Mouse (Mus musculus) gastrocnemius, postnatal 36 days (tissue): ENCODE measurements at regions not wholly inside any gene's neighbourhood (a gene's known extent, or its start where the extent isn't known, plus 50 kb on each side); places are given as distances from the start of the nearest gene placed in this dataset.

Source experiments
- DNase-seq, 2 experiments: peaks; one replicate each; pipeline ENCODE4 v3.0.0; 2022
- intact Hi-C: fragments of 180-260 bp; cut with DNase I; formaldehyde crosslinking; loops from one replicate; pipeline ENCODE4 v1.15.1; 2025

DNA sequence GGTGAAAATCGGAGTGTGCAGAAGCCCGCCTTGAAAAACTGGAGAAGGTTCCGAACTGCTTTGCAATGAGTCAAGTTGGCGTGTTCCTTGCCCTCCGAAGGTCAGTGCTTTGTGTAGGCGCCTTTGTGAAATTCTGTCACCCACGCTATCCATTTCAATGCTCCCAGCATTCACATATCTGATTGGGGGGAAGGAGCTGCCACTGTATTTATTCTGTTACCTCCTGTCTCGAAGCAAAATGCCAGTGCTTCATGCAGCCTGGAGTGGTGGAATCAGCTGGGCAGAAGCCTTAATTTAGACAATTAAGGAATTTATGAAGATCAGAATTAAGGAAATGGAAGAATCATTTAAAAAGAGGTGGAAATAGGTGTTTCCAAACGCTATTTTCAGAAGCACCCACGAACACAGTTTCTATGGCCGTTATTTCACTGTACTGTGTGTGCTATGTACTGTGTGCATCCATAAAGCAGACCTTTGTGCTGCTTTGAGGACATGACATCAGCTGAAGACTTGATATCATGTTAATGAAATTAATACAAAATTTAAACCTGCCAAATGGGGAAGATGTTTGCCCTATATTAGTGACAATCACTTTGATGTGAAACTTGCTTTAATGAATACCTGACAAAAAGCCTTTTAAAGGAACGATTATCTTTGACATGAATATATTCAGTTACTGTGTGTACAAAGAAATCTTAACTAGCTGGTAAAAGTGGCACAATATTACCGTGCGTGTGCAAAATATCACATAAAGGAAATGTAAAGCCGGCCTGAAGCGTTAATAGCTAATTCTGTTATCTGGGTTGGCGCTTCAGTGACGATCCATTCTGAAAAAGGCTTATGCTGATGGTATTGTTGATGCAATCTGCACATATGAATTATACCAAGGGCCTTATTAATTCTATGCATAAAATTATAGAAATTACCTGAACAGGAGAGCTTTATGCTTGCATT is 72.9 kb upstream of the Gls start:
- intact Hi-C loops = loop anchor here (10.0 kb wide), 1 partner anchor 329 kb away; the partner anchor contains the start of gene Nemp2
- DNase-seq = no peak

DNA sequence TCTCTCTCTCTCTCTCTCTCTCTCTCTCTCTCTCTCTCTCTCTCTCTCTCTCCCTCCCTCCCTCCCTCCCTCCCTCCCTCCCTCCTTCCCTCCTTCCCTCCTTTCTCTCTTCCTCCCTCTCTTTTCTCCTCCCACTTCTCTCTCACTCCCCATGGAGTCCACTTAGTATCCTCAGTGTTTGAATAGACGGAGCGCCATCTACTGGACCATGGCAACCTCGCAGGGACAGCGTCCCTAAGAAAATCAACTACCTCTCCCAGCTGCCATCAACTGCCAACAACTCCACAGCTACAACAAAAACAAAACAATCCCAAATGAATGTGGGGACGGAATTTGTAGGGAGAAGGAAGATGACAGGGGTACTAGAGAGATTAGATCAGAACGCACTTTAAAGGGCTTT is 69.5 kb upstream of the Gls start:
- DNase-seq = peak; percentile 54 to 56
- intact Hi-C loops = loop anchor here (1.0 to 10.0 kb wide), 2 partner anchors 156 to 332 kb away; partner anchors contain the start of gene Nemp2

- intact Hi-C loops = loop anchor here (10.0 kb wide), 1 partner anchor 334 kb away; the partner anchor contains the start of gene Nemp2
- DNase-seq = no peak
These were observed 68.2 kb upstream of the Gls start for GRCm38 (mm10) chr1:52301266-52301665.

DNA sequence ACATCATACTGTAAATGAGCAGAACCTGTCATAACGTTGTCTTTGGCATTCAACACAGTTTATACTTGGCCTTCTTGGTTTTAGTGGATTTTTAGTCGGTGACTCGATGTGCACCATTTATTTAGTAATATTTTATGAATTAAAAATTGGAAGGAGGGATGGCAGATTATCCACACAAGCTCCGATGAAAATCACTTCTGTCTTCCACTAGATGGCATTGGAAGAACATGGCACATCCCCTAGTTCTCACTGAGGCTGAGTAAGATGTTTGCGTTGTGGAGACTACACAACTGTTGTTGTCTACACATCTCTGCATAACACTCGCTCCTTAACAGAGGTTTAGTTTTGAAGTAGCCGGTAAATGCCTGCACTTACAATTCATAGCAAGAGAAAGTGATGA is 66.5 kb upstream of the Gls start:
- no peak for DNase-seq
- intact Hi-C loops = no loop called here

- DNase-seq = no peak
- intact Hi-C loops = no loop called here
These were observed 65.3 kb upstream of the Gls start for GRCm38 (mm10) chr1:52298336-52298735.

GRCm38 (mm10) chr1:52296178-52296577 is 63.1 kb upstream of the Gls start:
- no peak for DNase-seq
- intact Hi-C loops = no loop called here

DNA sequence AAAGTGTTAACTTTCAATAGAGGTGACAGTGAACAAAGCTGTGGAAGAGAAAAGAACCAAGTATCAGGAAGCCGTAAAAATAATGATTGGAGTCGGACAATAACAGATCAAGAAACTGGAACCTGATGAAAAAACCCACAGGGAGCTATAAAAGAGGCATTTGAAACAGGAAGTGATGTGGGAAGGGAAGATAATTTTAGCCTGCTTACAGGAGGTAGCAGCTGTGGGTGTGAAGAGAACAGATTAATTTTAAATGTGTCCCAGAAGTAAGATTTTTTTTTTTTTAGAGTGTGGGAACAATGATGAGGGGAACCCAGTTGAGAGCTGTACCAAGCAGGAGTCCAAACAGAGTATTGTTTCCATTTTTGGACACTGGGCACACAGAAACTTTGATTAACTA is 61.5 kb upstream of the Gls start:
- intact Hi-C loops = no loop called here

GRCm38 (mm10) chr1:52293393-52294099 is 60.5 kb upstream of the Gls start:
- no peak for DNase-seq
- intact Hi-C loops = no loop called here

More for the DNA sequence above, 61.5 kb upstream of the Gls start:
- DNase-seq = no peak
